Mouse (Mus musculus): ENCODE measurements around the gene Slc16a10.

Slc16a10 gene

GRCm38 (mm10) chr10:40109520-40109919 is 32.5 kb downstream of the Slc16a10 start:
- no peak for DNase-seq (ENCODE audit: low read depth, low spot score)

- no peak for DNase-seq (ENCODE audit: low read depth, low spot score)
These were observed 33.1 kb downstream of the Slc16a10 start for GRCm38 (mm10) chr10:40108992-40109391.

DNA sequence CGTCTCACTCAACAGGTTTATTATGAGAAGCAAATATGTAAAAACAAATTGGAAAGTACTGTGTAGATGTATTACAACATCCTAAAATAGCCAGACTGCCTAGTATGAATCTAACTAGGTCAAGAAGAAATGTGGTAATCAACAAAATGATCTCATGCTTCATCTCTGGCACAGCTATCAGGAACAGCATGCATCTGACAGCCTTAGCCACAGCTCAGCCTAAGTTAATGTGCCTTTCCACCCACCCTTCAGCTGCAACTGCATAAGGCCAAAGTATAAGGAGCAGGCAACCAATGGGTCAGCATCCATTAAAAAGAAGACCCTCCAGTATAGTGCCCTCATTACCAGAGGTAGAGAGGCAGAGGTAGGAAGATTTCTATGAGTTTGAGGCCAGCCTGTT is 34.1 kb downstream of the Slc16a10 start:
- no peak for DNase-seq (ENCODE audit: low read depth, low spot score)

DNA sequence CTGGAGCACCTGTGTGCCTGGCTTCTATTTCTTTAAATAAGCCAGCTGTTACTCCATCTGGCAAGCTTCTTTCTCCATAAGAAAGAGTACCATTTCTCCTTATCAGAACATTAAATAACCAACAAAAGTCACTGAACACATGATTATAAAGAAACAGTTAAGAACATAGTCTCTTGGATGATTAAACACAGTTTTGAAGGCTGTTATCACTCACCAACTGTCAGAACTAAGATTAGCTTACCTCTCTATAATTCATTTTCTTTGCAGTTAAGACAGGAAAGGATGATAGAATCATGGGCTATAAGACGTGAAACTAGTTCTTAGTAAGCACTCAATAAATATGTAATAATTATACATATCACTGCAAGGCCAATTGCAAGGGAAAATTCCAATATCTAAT is 36.9 kb downstream of the Slc16a10 start:
- no peak for DNase-seq (ENCODE audit: low read depth, low spot score)

DNA sequence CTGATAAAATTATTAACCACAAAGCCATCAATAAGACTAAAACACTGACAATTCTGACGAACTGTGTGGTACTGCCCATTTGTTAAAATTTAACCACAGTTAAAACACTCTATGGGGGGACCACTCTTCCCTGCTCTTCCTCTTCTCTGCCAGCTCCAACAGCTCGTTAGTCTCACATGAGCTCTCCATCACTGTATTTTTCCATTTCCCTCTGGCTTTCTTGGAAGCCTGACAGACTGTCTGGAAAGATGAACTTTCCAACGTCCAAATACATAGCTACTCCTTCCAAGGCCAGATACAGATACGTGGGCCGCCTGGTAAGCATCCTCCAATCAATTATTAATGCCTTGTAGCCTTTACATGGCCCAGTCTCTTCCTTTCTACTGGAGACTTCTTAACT is 38.3 kb downstream of the Slc16a10 start:
- no peak for DNase-seq (ENCODE audit: low read depth, low spot score)

DNA sequence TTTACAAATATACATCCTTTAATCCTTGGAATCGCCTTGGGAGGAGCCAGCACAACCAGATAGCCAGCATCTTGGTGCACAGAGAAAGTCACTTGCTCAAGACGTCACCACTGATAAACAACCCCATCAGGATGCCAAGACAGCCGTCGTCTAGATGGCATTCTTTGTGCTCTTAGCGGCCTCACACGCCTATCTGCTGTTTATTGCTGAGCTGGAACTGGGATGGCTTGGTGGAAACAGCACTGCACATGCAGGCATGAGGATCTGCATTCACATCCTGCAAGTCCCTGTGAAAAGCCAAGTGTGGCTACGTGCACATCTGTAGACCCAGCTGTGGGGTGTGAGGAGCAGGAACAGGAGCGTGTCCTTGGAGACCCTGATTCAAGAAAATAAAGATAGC is 39.1 kb downstream of the Slc16a10 start:
- no peak for DNase-seq (ENCODE audit: low read depth, low spot score)

DNA sequence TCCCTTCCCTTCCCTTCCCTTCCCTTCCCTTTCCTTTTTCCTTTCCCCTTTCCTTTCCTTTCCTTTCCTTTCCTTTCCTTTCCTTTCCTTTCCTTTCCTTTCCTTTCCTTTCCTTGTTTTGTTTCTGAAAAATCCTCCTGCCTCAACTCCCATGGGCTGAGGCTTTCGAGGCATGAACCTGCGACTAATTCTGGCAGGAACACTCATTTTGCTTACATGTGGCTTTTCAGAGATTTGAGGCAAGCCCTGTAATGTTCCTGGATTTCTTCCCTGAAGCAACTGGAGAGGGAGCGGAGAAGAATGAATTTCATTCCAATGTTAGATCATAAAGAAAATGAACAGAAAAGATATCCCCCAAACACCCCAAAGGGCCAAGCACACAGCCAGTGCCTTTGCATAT is 39.9 kb downstream of the Slc16a10 start:
- no peak for DNase-seq (ENCODE audit: low read depth, low spot score)

DNA sequence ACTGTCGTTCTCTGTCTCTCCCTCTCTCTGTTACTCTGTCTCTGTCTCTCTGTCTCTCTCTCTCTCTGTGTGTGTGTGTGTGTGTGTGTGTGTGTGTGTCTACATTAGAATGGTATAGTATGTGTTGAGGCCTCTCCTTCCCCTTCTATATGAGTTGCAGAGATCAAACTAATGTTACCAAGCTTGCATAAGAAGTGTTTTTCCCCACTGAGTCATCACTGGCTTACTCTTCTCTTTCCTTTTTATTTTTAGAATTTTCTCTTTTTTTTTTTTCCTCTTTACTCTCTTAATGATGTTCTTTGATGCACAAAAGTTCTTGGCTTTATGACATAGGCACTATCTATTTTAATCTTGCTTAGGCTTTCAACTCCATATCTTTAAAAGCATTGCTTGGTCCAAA is 43.6 kb downstream of the Slc16a10 start:
- DNase-seq (ENCODE audit: low read depth, low spot score) = no peak

DNA sequence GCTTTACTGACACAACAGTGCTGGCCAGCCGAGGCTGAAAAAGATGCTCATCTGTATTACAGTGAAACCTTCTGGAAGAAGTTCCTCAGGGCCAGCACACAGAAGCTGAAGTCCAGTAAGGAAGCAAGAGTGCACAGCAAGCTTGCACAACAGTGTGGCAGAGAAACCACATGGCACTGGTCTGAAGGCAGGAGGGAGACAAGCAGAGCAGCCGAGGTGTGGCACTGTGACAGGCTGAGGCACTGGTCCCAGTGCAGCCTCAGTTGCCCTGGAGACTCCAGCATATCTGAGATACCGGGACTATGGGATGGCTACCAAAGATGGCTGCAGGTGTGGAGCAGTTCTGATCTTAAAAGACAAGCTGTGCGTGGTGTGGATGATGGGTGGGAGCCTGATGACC is 44.5 kb downstream of the Slc16a10 start:
- DNase-seq (ENCODE audit: low read depth, low spot score) = no peak

DNA sequence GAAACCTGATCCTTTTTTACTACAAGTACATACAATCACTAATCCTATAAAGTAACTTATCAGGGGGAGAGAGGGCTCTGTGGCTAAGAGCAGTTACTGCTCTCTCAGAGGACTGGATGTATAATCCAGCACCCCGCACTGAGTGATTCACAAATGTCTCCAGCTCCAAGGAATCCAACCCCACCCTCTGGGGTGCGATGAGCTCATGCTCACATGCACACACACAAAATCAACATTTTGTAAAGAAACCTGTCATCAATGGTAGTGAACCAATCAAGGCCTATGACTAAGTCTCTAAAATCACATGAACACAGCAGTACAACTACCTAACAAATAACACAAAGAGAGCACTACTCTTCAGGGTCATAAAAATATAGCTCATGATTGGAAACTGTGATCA is 47.3 kb downstream of the Slc16a10 start:
- no peak for DNase-seq (ENCODE audit: low read depth, low spot score)

- DNase-seq (ENCODE audit: low read depth, low spot score) = no peak
These were observed 48.5 kb downstream of the Slc16a10 start for GRCm38 (mm10) chr10:40093526-40093925.

DNA sequence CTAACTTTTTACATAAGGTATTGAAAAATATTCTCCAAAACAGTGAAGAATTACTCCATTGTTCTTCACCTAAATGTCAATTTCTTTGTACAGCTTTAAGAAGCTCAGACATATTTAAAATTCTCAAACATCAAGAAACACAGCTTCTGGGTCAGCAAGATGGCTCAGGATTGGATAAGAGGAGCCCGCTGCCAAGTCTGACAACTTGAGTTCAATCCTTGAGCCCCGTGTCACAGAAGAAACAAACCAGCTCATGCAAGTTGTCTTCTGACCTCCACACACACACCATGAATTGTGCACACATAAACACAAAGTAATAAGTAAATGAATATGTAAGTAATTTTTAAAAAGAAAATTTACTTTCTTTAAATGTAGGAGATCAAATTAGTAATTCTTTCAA is 50.6 kb downstream of the Slc16a10 start:
- DNase-seq (ENCODE audit: low read depth, low spot score) = no peak

GRCm38 (mm10) chr10:40090504-40091428 is 51.3 kb downstream of the Slc16a10 start:
- no peak for DNase-seq (ENCODE audit: low read depth, low spot score)

GRCm38 (mm10) chr10:40084332-40085093 is 57.5 kb downstream of the Slc16a10 start:
- DNase-seq (ENCODE audit: low read depth, low spot score) = no peak

GRCm38 (mm10) chr10:40083556-40083955 is 58.5 kb downstream of the Slc16a10 start:
- no peak for DNase-seq (ENCODE audit: low read depth, low spot score)

GRCm38 (mm10) chr10:40082668-40083067 is 59.4 kb downstream of the Slc16a10 start:
- DNase-seq (ENCODE audit: low read depth, low spot score) = no peak

DNA sequence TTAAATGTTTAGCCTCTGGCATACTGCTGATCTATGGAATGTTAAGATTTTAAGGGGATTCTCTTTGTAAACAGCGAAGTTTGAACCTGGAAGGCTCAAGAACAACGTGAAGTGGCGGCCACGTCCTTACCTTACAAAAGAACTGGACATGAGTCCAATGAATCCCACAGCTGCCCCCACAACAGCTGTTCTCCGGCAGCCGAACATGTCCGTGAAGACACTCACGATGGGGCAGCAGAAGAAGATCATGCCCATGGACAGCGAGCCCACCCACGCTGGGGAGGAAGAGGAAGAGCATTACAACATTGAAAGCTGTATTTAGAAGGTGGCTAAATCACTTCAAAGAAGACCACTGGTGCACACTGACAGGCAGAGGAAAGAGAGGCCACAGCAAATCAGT is 61.5 kb downstream of the Slc16a10 start:
- DNase-seq (ENCODE audit: low read depth, low spot score) = no peak

DNA sequence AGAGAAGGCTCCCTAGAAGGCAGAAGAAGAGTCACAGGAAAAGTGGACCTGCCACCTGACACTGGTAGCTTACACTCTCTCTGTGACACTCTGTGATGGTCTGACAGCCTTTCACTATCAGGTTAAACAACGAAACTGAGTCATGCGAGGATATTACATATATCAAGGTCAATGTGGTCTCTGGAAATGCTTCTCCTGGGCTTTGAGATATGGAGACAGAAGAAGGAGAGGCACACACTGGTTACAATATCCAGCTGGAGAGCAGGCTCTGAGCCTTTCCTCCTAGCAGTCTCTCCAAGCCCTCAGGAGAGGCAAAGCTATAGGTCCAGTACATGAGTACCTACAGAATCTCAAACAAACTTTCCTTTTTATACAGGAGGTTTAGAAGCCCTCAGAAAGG is 62.8 kb downstream of the Slc16a10 start:
- DNase-seq (ENCODE audit: low read depth, low spot score) = no peak

DNA sequence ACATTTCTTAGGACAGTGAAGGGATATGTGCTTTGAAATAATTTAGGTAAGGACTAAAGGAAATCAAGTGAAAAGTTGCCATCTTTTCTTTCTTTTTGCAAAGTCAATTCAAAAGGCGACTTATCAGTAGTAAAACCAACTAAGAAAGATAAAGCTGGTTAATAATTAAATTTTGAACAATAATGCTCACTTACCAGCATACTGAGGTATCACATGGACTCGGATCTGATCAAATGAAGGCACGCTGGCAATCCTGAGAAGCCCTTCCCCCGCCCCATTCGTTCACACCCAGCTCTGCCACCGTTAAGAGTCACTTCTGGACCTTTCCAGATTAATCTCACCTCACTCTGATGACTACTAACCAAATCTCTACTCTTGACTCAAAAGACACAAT is 64.1 kb downstream of the Slc16a10 start:
- no peak for DNase-seq (ENCODE audit: low read depth, low spot score)

DNA sequence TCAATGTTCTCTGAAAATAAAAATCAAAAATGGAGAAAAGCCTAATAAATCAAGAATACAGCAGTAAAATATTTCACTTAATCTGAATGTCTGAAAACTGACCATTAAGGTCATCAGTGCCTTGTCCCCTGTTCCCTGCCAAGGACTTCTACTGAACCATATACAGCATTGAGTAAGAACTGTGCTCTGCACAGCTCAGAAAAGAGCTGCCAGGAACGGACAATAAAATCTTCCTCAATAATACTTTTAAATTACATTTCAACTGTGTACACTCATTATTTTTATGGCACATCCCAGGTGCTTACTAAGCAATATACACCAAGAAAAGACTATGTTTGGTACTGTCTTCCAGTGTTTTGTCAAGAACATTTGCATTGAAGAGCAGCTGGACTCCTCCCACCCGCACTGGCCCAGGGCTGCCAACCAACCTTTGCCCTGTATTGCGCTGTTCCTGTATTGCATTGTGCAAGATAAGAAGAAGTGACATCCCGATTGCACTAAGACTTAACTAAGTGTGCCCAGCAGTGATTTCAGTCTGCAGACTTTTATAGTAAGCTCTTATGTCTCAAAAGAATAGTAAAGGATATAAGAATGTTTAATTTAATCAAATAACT is 64.6 kb downstream of the Slc16a10 start:
- DNase-seq (ENCODE audit: low read depth, low spot score) = no peak

- no peak for DNase-seq (ENCODE audit: low read depth, low spot score)
These were observed 68.5 kb downstream of the Slc16a10 start for GRCm38 (mm10) chr10:40073608-40074007.

GRCm38 (mm10) chr10:40070684-40071083 is 71.4 kb downstream of the Slc16a10 start:
- no peak for DNase-seq (ENCODE audit: low read depth, low spot score)

Data from c-Kit-negative CD71-positive TER-119-positive erythroid progenitor cells, embryonic 14.5 days (primary cell).